Mouse (Mus musculus) brain, embryonic 14.5 days (tissue): ENCODE results near the gene Rgl1. TPM values are rescaled to one million over a fixed set of nuclear protein-coding genes. Genes with fewer than 3 reads are reported as not detected.

Source experiments
- DNase-seq: peaks from one replicate; pipeline ENCODE4 v3.0.0-alpha.2; 2011; ENCODE audit warnings: low read depth
- CTCF ChIP-seq: fragments of 200-500 bp; IDR thresholded peaks from 2 replicates; pipeline ENCODE4 v1.5.1; 2012; ENCODE audit warnings: inconsistent platforms, mild to moderate bottlenecking, moderate library complexity, borderline replicate concordance; ENCODE audit not compliant: insufficient read depth, insufficient read length; ENCODE audit errors: extremely low read depth
- POLR2A ChIP-seq: fragments of 200-500 bp; IDR thresholded peaks from 2 replicates; pipeline ENCODE4 v1.6.1; 2012; ENCODE audit warnings: mild to moderate bottlenecking, inconsistent platforms, borderline replicate concordance; ENCODE audit not compliant: poor library complexity, insufficient read depth, insufficient read length, severe bottlenecking; ENCODE audit errors: extremely low read depth
- polyA plus RNA-seq: library from polyadenylated mRNA; depleted of rRNA; stranded (reverse); fragments of >200 nt; gene quantifications from 2 replicates; pipeline ENCODE4 v1.2.3, GENCODE M21; 2012

The Rgl1 gene
- polyA plus RNA-seq, 1 experiment: 14.1 TPM

- no peak for DNase-seq
- TF ChIP-seq CTCF (no peak), POLR2A (no peak)
These were observed 162.0 kb downstream of the Rgl1 start for GRCm38 (mm10) chr1:152604147-152604546.

- no peak for TF ChIP-seq CTCF
- no peak for TF ChIP-seq POLR2A
- no peak for DNase-seq
These were observed 162.5 kb downstream of the Rgl1 start for GRCm38 (mm10) chr1:152603628-152604027.

GRCm38 (mm10) chr1:152600494-152600893 is 165.7 kb downstream of the Rgl1 start:
- TF ChIP-seq POLR2A (no peak), CTCF (no peak)
- no peak for DNase-seq

GRCm38 (mm10) chr1:152599347-152599746 is 166.8 kb downstream of the Rgl1 start:
- no peak for TF ChIP-seq POLR2A
- TF ChIP-seq CTCF: no peak

DNA sequence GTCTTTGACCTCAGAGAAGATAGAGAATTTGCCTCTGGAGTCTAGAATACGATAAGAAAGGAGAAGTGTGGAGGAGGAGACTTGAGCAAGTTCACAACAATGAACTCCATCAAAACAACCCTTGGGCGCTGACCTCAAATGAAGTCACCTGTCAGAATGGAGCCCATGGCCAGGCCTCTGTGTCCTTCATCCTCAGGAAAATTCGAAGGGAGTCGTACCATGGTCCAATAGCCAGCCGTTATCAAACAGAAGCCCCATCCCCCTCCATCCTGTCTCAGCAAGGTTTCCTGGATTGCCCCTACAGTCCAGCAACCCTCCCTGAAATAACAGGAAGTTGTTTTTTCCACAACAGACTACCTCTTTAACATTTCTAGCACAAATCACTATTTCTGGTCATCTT is 171.5 kb downstream of the Rgl1 start:
- DNase-seq: no peak

More at GRCm38 (mm10) chr1:152599347-152599746, 166.8 kb downstream of the Rgl1 start:
- DNase-seq: no peak

DNA sequence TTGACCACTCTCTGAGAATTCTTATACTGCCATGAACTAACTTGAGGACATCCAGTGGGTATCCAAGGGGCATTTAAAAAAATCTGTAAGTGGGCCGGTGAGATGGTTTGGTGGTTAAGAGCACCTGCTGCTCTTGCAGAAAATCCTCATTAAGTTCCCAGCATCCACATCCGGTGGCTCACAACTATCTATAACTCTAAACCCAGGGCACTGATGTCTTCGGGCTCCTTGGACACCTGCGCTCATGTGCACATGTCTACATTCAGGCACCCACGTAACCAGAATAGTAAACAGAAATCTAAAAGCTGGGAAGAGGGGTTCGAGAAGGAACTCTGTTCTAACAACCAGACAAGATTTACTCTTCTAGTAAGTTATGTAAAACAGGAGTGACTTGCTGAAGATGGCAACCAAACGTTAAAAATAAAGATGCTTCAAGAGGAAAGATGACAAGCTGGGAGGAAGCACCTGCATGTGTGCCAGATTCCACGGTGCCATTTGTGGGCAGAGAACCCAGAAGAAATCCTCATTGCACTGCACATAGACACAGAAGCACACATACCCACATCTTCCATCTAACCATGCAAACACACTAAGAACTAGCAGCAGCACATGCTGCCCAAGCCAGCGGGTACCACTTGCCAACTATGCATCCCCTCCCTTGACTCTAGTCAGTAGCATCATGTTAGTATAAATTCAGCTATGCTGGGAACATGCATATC is 172.2 kb downstream of the Rgl1 start:
- TF ChIP-seq POLR2A (no peak), CTCF (no peak)
- no peak for DNase-seq

More for the DNA sequence above, 171.5 kb downstream of the Rgl1 start:
- no peak for TF ChIP-seq CTCF
- TF ChIP-seq POLR2A: no peak

GRCm38 (mm10) chr1:152593382-152593781 is 172.8 kb downstream of the Rgl1 start:
- no peak for TF ChIP-seq POLR2A
- TF ChIP-seq CTCF: no peak
- DNase-seq: no peak

- TF ChIP-seq CTCF (no peak), POLR2A (no peak)
- no peak for DNase-seq
These were observed 173.5 kb downstream of the Rgl1 start for GRCm38 (mm10) chr1:152592609-152593008.

DNA sequence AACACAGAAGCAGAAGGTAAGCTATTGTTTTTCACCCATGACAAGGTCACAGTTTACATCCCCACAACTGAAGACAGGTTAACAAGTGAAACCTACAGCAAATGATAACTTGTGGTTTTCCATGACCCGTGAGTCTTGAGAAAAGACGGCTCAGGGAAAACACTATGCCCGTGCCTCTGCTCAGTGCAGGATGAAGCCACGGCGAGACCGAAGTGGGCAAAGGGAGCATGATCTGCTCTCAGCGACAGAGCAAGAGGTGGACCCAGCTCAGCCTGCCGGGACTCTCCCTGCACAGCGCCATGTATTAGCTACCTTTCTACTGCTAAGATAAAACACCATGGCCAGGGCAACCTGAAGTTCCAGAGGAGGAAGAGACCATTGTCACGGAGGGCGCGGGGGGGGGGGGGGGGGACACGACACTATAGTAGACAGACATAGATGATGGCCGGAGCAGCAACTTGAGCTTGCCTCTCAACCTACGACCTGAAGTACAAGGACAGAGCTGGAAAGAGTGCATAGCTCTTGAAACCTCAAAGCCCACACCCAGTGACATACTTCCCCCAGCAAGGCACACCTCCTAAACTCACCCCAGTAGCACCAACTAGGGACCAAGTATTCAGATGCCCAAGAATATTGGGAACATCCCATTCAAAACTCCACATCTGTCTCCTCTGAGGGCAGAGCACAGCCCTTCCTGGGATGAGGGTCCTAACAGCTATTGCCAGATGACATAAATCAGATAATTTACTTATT is 174.2 kb downstream of the Rgl1 start:
- TF ChIP-seq CTCF: no peak
- TF ChIP-seq POLR2A: no peak
- no peak for DNase-seq

GRCm38 (mm10) chr1:152590321-152590720 is 175.8 kb downstream of the Rgl1 start:
- no peak for DNase-seq
- TF ChIP-seq CTCF: no peak
- TF ChIP-seq POLR2A: no peak

DNA sequence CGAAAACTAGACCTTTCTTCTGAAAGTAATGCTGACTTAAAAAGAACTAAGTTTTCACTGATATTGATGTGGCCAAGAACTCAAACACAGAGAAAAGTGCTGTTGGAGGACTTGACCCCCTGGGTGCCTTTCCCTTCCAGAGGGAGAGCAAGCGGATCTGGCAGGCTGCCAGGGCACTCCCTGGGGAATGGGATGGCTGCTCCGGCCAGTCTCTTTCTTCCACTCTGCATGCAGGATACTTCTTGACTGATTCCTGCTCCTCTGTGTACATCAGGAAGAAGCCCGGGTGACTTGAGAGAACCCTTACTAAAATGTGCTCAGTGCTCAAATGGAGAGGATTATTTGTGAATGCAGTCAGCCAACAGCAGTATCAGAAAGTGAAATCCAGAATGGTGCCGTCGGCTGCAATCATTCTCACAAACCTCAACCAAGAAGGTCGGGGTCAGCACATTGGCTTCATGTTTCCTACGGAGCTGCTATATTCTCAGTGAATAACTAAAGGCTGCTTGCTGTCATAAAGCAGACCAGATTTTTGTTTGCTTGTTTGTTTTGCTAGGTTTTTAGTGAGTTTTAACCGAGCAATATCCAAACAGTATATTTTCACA is 176.7 kb downstream of the Rgl1 start:
- TF ChIP-seq CTCF (no peak), POLR2A (no peak)
- DNase-seq: peak; percentile 46
